Mouse (Mus musculus): ENCODE data around the gene Zbtb12. TPM values are rescaled to one million over a fixed set of nuclear protein-coding genes. Genes with fewer than 3 reads are reported as not detected.

The Zbtb12 gene
- total RNA-seq, 1 experiment: 9.4 TPM

DNA sequence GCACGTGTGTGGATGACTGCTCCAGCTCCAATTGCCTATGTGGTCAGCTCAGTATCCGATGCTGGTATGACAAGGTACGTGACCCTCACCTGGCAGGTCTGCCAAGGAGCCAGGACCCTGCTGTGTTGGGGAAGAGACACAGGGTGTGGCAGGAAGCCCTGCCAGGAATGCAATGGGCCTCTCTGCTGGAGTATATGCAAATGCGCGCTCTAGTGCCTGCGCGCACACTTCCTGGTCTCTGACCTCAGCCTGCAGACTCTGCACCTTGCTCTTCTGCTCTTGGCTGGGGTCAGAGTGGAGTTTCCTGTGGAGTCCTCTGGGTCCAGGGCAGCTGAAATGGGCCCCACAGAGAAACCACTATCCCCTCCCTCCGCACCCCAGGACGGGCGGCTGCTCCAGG, 31.7 kb downstream of the Zbtb12 start:
- peaks cover 2 to 39% of the 10 kb centered on the region in 2 experiments; a peak in 3 of 4 replicates for H3K4me1 ChIP-seq (ENCODE audit: control insufficient read depth in 2 of 2, insufficient read depth in 2 of 2, low read length in 2 of 2, poor library complexity in 1 of 2)
- no peaks in the 10 kb centered on the region for H3K9me3 ChIP-seq (ENCODE audit: control insufficient read depth, insufficient read depth, low read depth, low read length)
- peak overlapping the region; percentile 45; the same call in 1 of the 2 replicates for H3K9ac ChIP-seq (ENCODE audit: insufficient read depth, low read depth, low read length, poor library complexity, severe bottlenecking)
- no peak for DNase-seq (ENCODE audit: low read depth, low spot score)
- no peak for TF ChIP-seq ZC3H11A (IDR thresholded peaks at IDR 0.05; ENCODE audit: borderline replicate concordance, low read depth, low read length)
- TF ChIP-seq CHD2 (IDR thresholded peaks at IDR 0.05; ENCODE audit: low read depth, low read length): no peak
- no peak for TF ChIP-seq ZNF384 (IDR thresholded peaks at IDR 0.05; ENCODE audit: low read depth, low read length)
- no peak for TF ChIP-seq MAFK (IDR thresholded peaks at IDR 0.05; ENCODE audit: insufficient read depth, low read depth, low read length)
- no peak for TF ChIP-seq HCFC1 (IDR thresholded peaks at IDR 0.05; ENCODE audit: borderline replicate concordance, insufficient read depth, low read length)
- in situ Hi-C loops (cut with MboI; ENCODE audit: low sequenced_read_pairs in 2 of 2, unreplicated experiment in 2 of 2): no loop called here
- peaks cover 64% of the 10 kb centered on the region for H3K36me3 ChIP-seq (ENCODE audit: control insufficient read depth, insufficient read depth, low read length, poor library complexity, severe bottlenecking)
- peak overlapping the region; percentile 46 for H3K27ac ChIP-seq (ENCODE audit: insufficient read depth, low read depth, low read length, poor library complexity, severe bottlenecking)
- peak overlapping the region in 1 of 2 experiments; percentile 47; a peak in 2 of 4 replicates for H3K4me3 ChIP-seq (ENCODE audit: insufficient read depth in 1 of 2, low read depth in 1 of 2, low read length in 2 of 2, poor library complexity in 1 of 2, severe bottlenecking in 1 of 2)

DNA sequence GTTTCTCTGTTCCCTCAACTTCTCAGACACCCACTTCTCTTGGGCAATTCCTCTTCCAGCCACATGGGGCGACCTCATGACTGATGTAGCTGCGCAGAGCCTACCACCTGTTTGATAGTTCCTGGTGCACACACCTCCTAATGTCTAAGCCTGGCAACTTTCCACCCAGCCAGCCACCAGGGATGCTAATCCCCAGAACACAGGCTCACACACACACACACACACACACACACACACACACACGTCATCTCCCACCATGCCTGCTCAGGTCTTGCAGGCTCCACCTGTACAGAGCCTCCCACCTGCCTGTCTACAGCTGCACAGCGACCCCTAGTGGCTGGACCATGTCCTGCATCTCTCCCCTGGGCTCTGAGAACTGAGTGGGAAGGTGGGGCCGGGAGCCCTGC, 32.7 kb downstream of the Zbtb12 start:
- Histone ChIP-seq H3K9me3 (ENCODE audit: control insufficient read depth, insufficient read depth, low read depth, low read length) (no peaks in the 10 kb centered on the region), H3K27ac (ENCODE audit: insufficient read depth, low read depth, low read length, poor library complexity, severe bottlenecking) (no peak overlapping the region), H3K4me1 (ENCODE audit: control insufficient read depth in 2 of 2, insufficient read depth in 2 of 2, low read length in 2 of 2, poor library complexity in 1 of 2) (peaks cover 2 to 33% of the 10 kb centered on the region in 2 experiments; a peak in 3 of 4 replicates), H3K36me3 (ENCODE audit: control insufficient read depth, insufficient read depth, low read length, poor library complexity, severe bottlenecking) (peaks cover 54% of the 10 kb centered on the region), H3K4me3 (ENCODE audit: insufficient read depth in 1 of 2, low read depth in 1 of 2, low read length in 2 of 2, poor library complexity in 1 of 2, severe bottlenecking in 1 of 2) (peak overlapping the region in 1 of 2 experiments; percentile 47; a peak in 1 of 4 replicates), H3K9ac (ENCODE audit: insufficient read depth, low read depth, low read length, poor library complexity, severe bottlenecking) (peak overlapping the region; percentile 45; the same call in 1 of the 2 replicates)
- TF ChIP-seq ZNF384 (IDR thresholded peaks at IDR 0.05; ENCODE audit: low read depth, low read length): no peak
- no peak for TF ChIP-seq CHD2 (IDR thresholded peaks at IDR 0.05; ENCODE audit: low read depth, low read length)
- no peak for TF ChIP-seq ZC3H11A (IDR thresholded peaks at IDR 0.05; ENCODE audit: borderline replicate concordance, low read depth, low read length)
- no peak for TF ChIP-seq MAFK (IDR thresholded peaks at IDR 0.05; ENCODE audit: insufficient read depth, low read depth, low read length)
- no peak for TF ChIP-seq HCFC1 (IDR thresholded peaks at IDR 0.05; ENCODE audit: borderline replicate concordance, insufficient read depth, low read length)
- in situ Hi-C loops (cut with MboI; ENCODE audit: low sequenced_read_pairs in 2 of 2, unreplicated experiment in 2 of 2): no loop called here
- peak; percentile 93 for DNase-seq (ENCODE audit: low read depth, low spot score)

DNA sequence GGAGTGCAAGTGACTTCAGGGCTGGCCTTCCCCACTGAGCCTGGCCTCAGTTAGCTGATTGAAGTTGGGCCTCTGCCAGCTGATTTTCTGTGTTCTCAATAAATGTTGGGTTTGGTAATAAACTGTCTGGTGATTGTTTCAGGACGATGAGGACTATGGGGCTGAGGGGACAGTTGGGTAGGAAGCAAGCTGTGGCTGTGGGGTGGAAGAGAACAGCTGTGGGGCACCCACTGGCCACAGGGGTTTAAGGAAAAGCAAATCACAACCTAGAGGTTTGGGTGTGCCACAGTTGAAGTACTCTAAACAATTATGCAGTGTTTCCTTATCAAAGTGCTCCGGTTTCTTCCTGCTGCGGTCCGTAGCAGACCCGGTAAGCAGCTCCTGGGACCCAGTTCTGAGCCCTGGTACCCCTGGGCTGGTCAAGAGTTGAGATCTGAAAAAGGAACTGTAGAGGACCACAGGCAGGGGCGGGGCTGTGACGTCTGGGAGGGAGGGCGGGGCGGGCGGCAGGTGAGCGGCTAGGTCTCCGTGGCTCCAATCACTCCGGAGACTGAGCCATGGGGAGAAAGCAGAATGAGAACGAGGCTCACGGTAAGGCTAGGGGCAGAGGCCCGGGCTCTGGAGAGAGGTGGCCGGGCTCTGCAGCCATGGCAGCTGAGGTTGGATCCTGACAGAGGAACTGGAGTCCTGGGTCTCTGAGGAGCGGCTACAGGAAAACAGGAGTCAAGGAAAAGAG, 34.8 kb downstream of the Zbtb12 start, which contains the start of gene Slc44a4:
Slc44a4 (plus strand) TSS at position 537 of the 736 bp plus-strand sequence.
- no peaks in the 10 kb centered on the region for H3K9me3 ChIP-seq (ENCODE audit: control insufficient read depth, insufficient read depth, low read depth, low read length)
- H3K36me3 ChIP-seq (ENCODE audit: control insufficient read depth, insufficient read depth, low read length, poor library complexity, severe bottlenecking): peaks cover 33% of the 10 kb centered on the region
- peaks cover 4 to 22% of the 10 kb centered on the region in 2 experiments; a peak in 3 of 4 replicates for H3K4me1 ChIP-seq (ENCODE audit: control insufficient read depth in 2 of 2, insufficient read depth in 2 of 2, low read length in 2 of 2, poor library complexity in 1 of 2)
- peak within 1 kb of the TSS; percentile 38; the same call in 1 of the 2 replicates for H3K9ac ChIP-seq (ENCODE audit: insufficient read depth, low read depth, low read length, poor library complexity, severe bottlenecking)
- DNase-seq (ENCODE audit: low read depth, low spot score): no peak
- TF ChIP-seq CHD2 (IDR thresholded peaks at IDR 0.05; ENCODE audit: low read depth, low read length) (no peak), ZC3H11A (IDR thresholded peaks at IDR 0.05; ENCODE audit: borderline replicate concordance, low read depth, low read length) (no peak), MAFK (IDR thresholded peaks at IDR 0.05; ENCODE audit: insufficient read depth, low read depth, low read length) (no peak), ZNF384 (IDR thresholded peaks at IDR 0.05; ENCODE audit: low read depth, low read length) (no peak), HCFC1 (IDR thresholded peaks at IDR 0.05; ENCODE audit: borderline replicate concordance, insufficient read depth, low read length) (no peak)
- in situ Hi-C loops (cut with MboI; ENCODE audit: low sequenced_read_pairs in 2 of 2, unreplicated experiment in 2 of 2): no loop called here
- no peak within 1 kb of the TSS; the same call in 1 of the 2 replicates for H3K27ac ChIP-seq (ENCODE audit: insufficient read depth, low read depth, low read length, poor library complexity, severe bottlenecking)
- H3K4me3 ChIP-seq (ENCODE audit: insufficient read depth in 1 of 2, low read depth in 1 of 2, low read length in 2 of 2, poor library complexity in 1 of 2, severe bottlenecking in 1 of 2): no peak within 1 kb of the TSS

DNA sequence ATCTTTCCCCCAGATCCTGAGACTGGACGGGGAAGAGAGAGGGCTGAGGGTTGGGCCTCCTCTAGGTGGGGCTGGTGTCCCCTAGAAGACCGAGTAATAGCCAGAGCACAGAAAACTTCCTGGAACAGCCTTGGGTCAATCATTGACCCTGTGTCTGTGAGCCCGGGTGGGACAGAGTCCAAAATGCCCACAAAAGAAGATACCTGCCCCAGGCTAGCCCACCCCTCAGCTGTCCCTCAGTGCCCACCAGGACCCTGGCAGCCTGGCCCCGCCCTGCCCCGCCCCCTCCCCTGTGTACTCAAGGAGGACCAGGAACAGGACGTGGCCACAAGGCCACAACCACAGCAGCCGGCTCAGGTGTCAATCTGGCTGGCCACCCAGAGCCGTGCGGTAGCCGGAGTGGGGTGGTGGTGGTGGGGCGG, 36.1 kb downstream of the Zbtb12 start:
- H3K9ac ChIP-seq (ENCODE audit: insufficient read depth, low read depth, low read length, poor library complexity, severe bottlenecking): peak overlapping the region; percentile 27; the same call in 1 of the 2 replicates
- no peak for DNase-seq (ENCODE audit: low read depth, low spot score)

More for the DNA sequence above, 36.1 kb downstream of the Zbtb12 start:
- Histone ChIP-seq H3K4me3 (ENCODE audit: insufficient read depth in 1 of 2, low read depth in 1 of 2, low read length in 2 of 2, poor library complexity in 1 of 2, severe bottlenecking in 1 of 2) (peak overlapping the region in 1 of 2 experiments; percentile 13; a peak in 1 of 4 replicates), H3K9me3 (ENCODE audit: control insufficient read depth, insufficient read depth, low read depth, low read length) (no peaks in the 10 kb centered on the region), H3K36me3 (ENCODE audit: control insufficient read depth, insufficient read depth, low read length, poor library complexity, severe bottlenecking) (peaks cover 30% of the 10 kb centered on the region), H3K4me1 (ENCODE audit: control insufficient read depth in 2 of 2, insufficient read depth in 2 of 2, low read length in 2 of 2, poor library complexity in 1 of 2) (peaks cover 4 to 17% of the 10 kb centered on the region in 2 experiments; a peak in 3 of 4 replicates), H3K27ac (ENCODE audit: insufficient read depth, low read depth, low read length, poor library complexity, severe bottlenecking) (no peak overlapping the region)
- no peak for TF ChIP-seq ZNF384 (IDR thresholded peaks at IDR 0.05; ENCODE audit: low read depth, low read length)
- no peak for TF ChIP-seq CHD2 (IDR thresholded peaks at IDR 0.05; ENCODE audit: low read depth, low read length)
- no peak for TF ChIP-seq HCFC1 (IDR thresholded peaks at IDR 0.05; ENCODE audit: borderline replicate concordance, insufficient read depth, low read length)
- TF ChIP-seq ZC3H11A (IDR thresholded peaks at IDR 0.05; ENCODE audit: borderline replicate concordance, low read depth, low read length): no peak
- no peak for TF ChIP-seq MAFK (IDR thresholded peaks at IDR 0.05; ENCODE audit: insufficient read depth, low read depth, low read length)
- in situ Hi-C loops (cut with MboI; ENCODE audit: low sequenced_read_pairs in 2 of 2, unreplicated experiment in 2 of 2): no loop called here

Data from ES-E14 (cell line).